Mouse (Mus musculus) sigmoid colon, adult 10 weeks (tissue): Measurements from ENCODE around the gene Zfp953. TPM values are rescaled to one million over a fixed set of nuclear protein-coding genes. Genes with fewer than 3 reads are reported as not detected.

Source experiments
- polyA plus RNA-seq: library from polyadenylated mRNA; stranded (reverse); fragments of 350-450 nt; fragmentation: Illumina TruSeq; extraction: RNeasy Lipid Tissue Mini Kit (QIAGEN cat#74804); gene quantifications from one replicate; pipeline ENCODE4 v1.2.3, GENCODE M21; 2014; ENCODE audit warnings: low read depth, low replicate concordance

Zfp953 gene
- polyA plus RNA-seq, result 27.4 TPM

GRCm38 (mm10) chr13:67360131-67360744 is at the start of gene Zfp953, which contains the start of gene Gm28044:
TSS of gene Zfp953 (minus strand) at chr13:67360605.
TSS of gene Gm28044 (minus strand) at chr13:67360536.

GRCm38 (mm10) chr13:67399183-67399903 is 38.9 kb upstream of the Zfp953 start, which contains the start of gene Zfp429:
TSS of gene Zfp429 (minus strand) at chr13:67399819.

DNA sequence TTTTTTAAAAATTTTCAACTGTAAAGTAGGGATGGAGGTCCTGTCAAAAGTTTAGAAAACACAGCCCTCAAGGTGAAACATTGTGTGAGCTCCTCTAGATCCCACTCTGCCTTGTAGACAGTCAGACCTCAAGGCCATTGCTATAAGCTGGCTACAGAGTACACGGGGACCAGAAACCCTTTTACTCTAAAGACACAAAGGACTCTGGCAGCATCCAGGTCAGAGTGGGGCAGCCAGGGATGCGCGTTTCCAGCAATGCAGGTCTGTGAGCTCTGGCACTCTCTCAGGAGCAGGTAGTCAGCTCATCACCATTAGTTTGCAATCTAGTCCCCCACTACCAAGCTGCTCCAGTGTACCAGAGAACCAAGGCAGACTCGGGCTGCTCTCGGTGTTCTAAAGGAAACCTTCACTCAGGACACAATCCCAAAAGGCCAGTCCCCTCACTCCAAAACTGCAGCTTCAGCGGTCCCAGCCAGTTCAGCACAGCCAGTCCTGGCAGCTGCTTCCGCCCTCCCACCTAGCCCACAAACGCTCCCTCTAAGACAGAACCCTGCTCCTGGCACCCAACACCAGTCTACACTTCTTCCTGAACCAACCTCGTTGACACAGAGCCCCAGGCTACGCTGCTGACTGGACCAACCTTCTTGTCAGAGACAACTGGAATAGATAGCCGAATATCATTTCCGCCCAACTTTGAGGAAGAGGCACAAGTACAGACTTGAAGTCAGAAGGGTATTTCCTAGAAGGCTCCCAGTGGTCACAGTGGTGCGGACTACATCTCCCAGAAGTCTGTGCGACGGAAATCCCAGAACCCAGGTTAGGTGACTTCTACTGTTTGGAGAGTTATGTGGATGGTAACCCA is 14.9 kb upstream of the Zfp953 start, which contains the start of the genes Gm28041 and Zfp456:
TSS of gene Gm28041 (minus strand) at position 684 of the 862 bp plus-strand sequence.
TSS of gene Zfp456 (minus strand) at position 761 of the 862 bp plus-strand sequence.

DNA sequence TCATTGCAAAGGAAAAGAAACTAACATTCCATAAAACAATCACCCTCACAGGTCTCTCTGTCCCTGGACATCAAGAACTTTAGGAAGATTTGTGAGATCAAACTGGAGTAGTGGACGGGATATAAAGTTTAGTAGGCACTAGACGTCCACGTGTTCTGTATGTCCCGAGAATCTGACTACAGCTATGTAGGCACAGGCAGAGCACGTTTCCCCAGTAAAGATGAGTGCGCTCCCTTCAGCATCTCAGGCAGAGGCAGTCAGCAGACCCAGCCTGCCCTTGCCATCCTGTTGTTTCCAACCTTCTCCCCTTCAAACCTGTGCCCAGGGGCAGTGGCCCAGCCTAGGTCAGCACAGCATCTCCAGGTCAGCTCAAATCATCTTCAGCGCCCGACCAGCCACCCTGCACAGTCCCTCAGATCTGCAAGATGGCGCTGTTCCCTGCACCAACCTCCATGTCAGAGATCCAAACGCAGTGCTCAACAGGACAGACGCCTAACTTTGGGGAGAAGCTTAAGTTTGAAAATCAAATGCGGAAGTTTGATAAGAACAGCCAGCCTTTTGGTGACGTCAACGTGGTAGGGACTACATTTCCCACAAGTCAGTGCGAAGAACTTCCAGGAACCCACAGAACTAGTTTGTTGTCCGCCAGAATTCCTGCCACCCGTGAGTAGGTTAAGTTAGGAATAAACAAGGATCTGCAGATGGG is 28.2 kb downstream of the Zfp953 start, which contains the start of gene Zfp595:
TSS of gene Zfp595 (minus strand) at position 552 of the 706 bp plus-strand sequence.

DNA sequence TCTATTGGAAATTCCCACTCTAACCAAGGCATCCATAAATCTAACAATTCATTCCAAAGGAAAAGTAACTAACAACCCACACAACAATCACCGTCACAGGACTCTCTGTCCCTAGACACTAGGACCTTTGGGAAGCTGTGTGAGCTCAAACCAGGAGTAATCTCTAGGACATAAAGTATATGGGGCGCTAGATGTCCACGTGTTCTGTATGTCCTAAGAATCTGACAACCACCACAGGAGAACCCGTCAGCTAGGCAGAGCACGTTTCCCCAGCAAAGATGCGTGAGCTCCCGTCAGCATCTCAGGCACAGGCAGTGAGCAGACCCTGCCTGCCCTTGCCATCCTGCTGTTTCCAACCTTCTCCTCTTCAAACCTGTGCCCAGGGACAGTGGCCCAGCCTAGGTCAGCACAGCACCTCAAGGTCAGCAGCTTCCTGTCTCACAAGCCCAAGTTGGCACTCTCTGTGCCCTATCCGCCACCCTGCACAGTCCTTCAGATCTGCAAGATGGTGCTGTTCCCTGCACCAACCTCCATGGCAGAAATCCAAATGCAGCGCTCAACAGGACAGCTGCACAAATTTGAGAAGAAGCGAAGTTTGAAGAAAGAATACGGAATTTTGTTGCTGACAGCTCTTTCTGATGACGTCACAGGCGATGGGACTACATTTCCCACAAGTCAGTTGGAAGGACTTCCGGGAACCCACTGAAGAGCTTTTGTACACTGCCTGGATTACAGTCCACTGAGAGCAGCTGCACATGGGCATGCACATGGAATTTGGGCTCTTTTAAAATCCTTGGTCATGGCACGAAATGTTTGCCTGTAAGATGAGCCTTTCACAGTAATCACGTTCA is 54.4 kb downstream of the Zfp953 start, which contains the start of gene Zfp457:
TSS of gene Zfp457 (minus strand) at position 664 of the 851 bp plus-strand sequence.

Other genes starting within 250 kb of the Zfp953 start
- 1.6 TPM for gene Rslcan18, start 244.3 kb downstream of the Zfp953 start, polyA plus RNA-seq
- 27.6 TPM for gene Zfp759, start 238.9 kb downstream of the Zfp953 start, polyA plus RNA-seq
- 33.6 TPM for gene Rsl1, start 187.4 kb downstream of the Zfp953 start, polyA plus RNA-seq
- gene Zfp455, start 166.1 kb downstream of the Zfp953 start, polyA plus RNA-seq, result 12.7 TPM
- gene Zfp458, start 82.1 kb downstream of the Zfp953 start, polyA plus RNA-seq, result 11.1 TPM
- 2.4 TPM for gene Zfp457, start 54.1 kb downstream of the Zfp953 start, polyA plus RNA-seq
- 42.2 TPM for gene Zfp595, start 28.0 kb downstream of the Zfp953 start, polyA plus RNA-seq
- gene Gm28044, start 69 bp downstream of the Zfp953 start, polyA plus RNA-seq, result 1.4 TPM
- gene Gm28041, start 15.1 kb upstream of the Zfp953 start, polyA plus RNA-seq, result 2.2 TPM
- gene Zfp456, start 15.2 kb upstream of the Zfp953 start, polyA plus RNA-seq, result 16.1 TPM
- gene Zfp429, start 39.2 kb upstream of the Zfp953 start, polyA plus RNA-seq, result 49.9 TPM
- gene Zfp459, start 60.8 kb upstream of the Zfp953 start, polyA plus RNA-seq, result 8.2 TPM
- gene Zfp874a, start 91.0 kb upstream of the Zfp953 start, polyA plus RNA-seq, result 69.4 TPM
- 55.0 TPM for gene Zfp874b, start 123.7 kb upstream of the Zfp953 start, polyA plus RNA-seq
- gene Zfp58, start 139.9 kb upstream of the Zfp953 start, polyA plus RNA-seq, result 38.5 TPM
- not detected for gene Gm26965, start 165.5 kb upstream of the Zfp953 start, polyA plus RNA-seq
- gene Zfp87, start 165.6 kb upstream of the Zfp953 start, polyA plus RNA-seq, result 28.9 TPM
- 36.7 TPM for gene Zfp748, start 193.2 kb upstream of the Zfp953 start, polyA plus RNA-seq
- gene Zfp729b, start 249.1 kb upstream of the Zfp953 start, polyA plus RNA-seq, result 56.4 TPM